Mouse (Mus musculus) myocyte (in vitro differentiated cells): ENCODE measurements around the gene Wwox.

ENCODE experiments used
- CEBPB ChIP-seq: IDR thresholded peaks from 2 replicates; pipeline ENCODE4 v1.6.1; 2011; ENCODE audit warnings: mild to moderate bottlenecking, moderate library complexity; ENCODE audit not compliant: poor library complexity, insufficient read depth, severe bottlenecking
- E2F4 ChIP-seq: IDR thresholded peaks from one replicate; pipeline ENCODE4 v1.6.1; 2011; ENCODE audit warnings: mild to moderate bottlenecking, control low read depth, moderate library complexity; ENCODE audit not compliant: insufficient read depth
- MAX ChIP-seq: IDR thresholded peaks from one replicate; pipeline ENCODE4 v1.6.1; 2011; ENCODE audit warnings: low read depth, mild to moderate bottlenecking, control low read depth
- MYOD1 ChIP-seq, 3 experiments: IDR thresholded peaks; one replicate each; pipeline ENCODE4 v1.6.1; 2011; ENCODE audit warnings: control low read depth in 2 of 3, low read depth in 2 of 3, mild to moderate bottlenecking in 2 of 3, moderate library complexity in 1 of 3; ENCODE audit not compliant: insufficient read length in 2 of 3, control insufficient read depth in 1 of 3
- POLR2A ChIP-seq: IDR thresholded peaks from one replicate; pipeline ENCODE4 v1.6.1; 2011; ENCODE audit warnings: low read depth, mild to moderate bottlenecking, control low read depth, moderate library complexity; ENCODE audit not compliant: insufficient read length
- TCF12 ChIP-seq: IDR thresholded peaks from one replicate; pipeline ENCODE4 v1.6.1; 2011; ENCODE audit warnings: mild to moderate bottlenecking, control low read depth; ENCODE audit not compliant: poor library complexity, insufficient read depth, severe bottlenecking
- TCF3 ChIP-seq: IDR thresholded peaks from one replicate; pipeline ENCODE4 v1.6.1; 2011; ENCODE audit warnings: low read depth, control low read depth; ENCODE audit not compliant: insufficient read length
- USF1 ChIP-seq: IDR thresholded peaks from one replicate; pipeline ENCODE4 v1.6.1; 2011; ENCODE audit warnings: low read depth, mild to moderate bottlenecking, control low read depth, moderate library complexity

DNA sequence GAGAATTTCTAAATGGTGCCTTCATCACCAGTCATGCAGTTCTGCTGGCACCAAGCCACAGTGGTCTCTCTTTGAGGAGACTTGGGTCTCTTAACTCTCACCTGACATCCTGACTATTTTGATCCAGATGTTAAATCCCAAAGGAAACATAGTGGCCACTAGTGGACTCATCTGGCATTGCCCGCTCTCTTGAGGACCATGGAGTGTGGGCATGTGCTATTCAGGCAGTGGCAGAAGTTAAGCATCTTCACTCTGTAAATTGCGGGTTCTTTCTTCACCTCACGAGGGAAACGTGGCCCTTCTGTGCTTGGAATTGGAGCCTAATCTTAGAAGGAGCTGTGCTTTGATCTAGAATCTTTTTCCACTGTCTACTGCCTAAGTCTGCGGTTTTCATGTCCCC, 956.4 kb downstream of the Wwox start:
- TF ChIP-seq MAX, result no peak
- no peak for TF ChIP-seq E2F4
- TF ChIP-seq POLR2A, result no peak
- TF ChIP-seq CEBPB, result no peak
- TF ChIP-seq TCF3, result no peak
- no peak for TF ChIP-seq TCF12
- TF ChIP-seq USF1, result no peak
- no peak for TF ChIP-seq MYOD1 (IDR thresholded peaks at IDR 0.05; ENCODE audit: control insufficient read depth in 1 of 3, insufficient read length in 2 of 3, low read depth in 2 of 3)
